Mouse (Mus musculus): ENCODE data around the gene Scgb2b11.
"Not testable (repeated sequence)": the region's sequence is repeated elsewhere in the genome, so short reads cannot be mapped to it uniquely, and the experiment has no call there.

Scgb2b11 gene

GRCm38 (mm10) chr7:32211045-32211444 lies at the start of gene Scgb2b11:
Scgb2b11 (minus strand) TSS chr7:32211145.
- DNase-seq (ENCODE audit: low spot score in 2 of 2) = not testable (repeated sequence)

DNA sequence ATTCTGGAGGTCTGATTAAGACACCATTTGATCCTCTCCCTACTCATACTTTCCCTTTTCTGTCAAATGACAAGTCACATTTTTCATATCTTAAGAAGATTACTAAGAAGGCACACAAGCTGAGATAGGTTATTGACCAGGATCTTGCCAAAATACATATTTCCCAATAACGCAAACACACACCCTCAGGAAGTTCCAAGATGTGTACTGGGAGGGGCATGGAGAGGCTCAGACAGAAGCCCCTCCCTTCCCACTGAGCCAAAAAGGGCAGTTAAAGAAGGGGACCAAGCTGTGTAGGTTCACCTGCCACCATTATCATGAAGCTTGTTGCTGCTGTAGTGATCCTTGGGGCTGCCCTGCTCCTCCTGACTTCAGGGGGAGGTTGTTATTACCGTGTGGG lies 11.6 kb upstream of the Scgb2b11 start, which contains the start of gene Scgb1b11:
Scgb1b11 (plus strand) TSS at position 301 of the 400 bp plus-strand sequence.
- not testable (repeated sequence) for DNase-seq (ENCODE audit: low spot score in 2 of 2)

All from spleen, postnatal 4 days (tissue).